Mouse (Mus musculus): ENCODE results near the gene Tnks2.

DNA sequence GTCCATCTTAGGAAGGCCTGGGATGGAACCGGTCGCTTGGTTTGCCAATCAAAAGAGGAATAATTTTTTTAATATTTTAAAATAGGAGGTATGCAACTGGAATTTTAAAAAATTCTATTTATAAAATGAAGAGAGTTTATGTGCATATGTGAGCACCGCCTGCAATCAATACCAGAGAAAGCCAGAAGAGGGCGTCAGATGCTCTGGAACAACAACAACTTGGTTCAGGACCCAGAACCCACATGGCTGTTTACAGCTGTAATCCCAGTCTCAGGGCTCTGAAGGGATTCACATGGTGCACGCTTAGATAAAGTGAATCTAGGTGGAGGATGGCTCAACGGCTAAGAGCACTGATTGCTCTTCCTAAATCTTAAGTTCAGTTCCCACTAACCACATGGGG lies 49.1 kb downstream of the Tnks2 start:
- TF ChIP-seq CTCF (IDR thresholded peaks at IDR 0.05; ENCODE audit: control insufficient read depth, insufficient read depth, insufficient replicate concordance, low read depth, low read length): no peak
- no peak for TF ChIP-seq POLR2A (IDR thresholded peaks at IDR 0.05; ENCODE audit: control insufficient read depth, low read depth, low read length)

Measured in testis, adult 2 months (tissue).